Mouse (Mus musculus) heart, embryonic 11.5 days (tissue): ENCODE data around the gene Ldlrad3. TPM values are rescaled to one million over a fixed set of nuclear protein-coding genes. Genes with fewer than 3 reads are reported as not detected.

ENCODE experiments used
- ATAC-seq: fragments of 200-750 bp; cut with Nextera tagmentation; replicated peaks from 2 replicates; pipeline ENCODE4 v1.8.0; 2017; ENCODE audit warnings: moderate library complexity; ENCODE audit not compliant: insufficient number of reproducible peaks, low FRiP score, low TSS enrichment
- H3K27ac ChIP-seq: fragments of 300-500 bp; sonication (generic); 2 replicates; pipeline ENCODE4 v1.5.1; 2014; ENCODE audit warnings: mild to moderate bottlenecking, low read depth, low read length
- H3K27me3 ChIP-seq: fragments of 300-500 bp; sonication (generic); 2 replicates; pipeline ENCODE4 v1.6.1; 2014; ENCODE audit warnings: mild to moderate bottlenecking, low read length, mixed read lengths; ENCODE audit not compliant: control insufficient read depth, insufficient read depth
- H3K36me3 ChIP-seq: fragments of 300-500 bp; sonication (generic); 2 replicates; pipeline ENCODE4 v1.6.1; 2014; ENCODE audit warnings: mild to moderate bottlenecking, low read length, moderate library complexity, mixed read lengths; ENCODE audit not compliant: control insufficient read depth, insufficient read depth
- H3K4me1 ChIP-seq: fragments of 300-500 bp; sonication (generic); 2 replicates; pipeline ENCODE4 v1.6.1; 2014; ENCODE audit warnings: low read length; ENCODE audit not compliant: control insufficient read depth, insufficient read depth
- H3K4me2 ChIP-seq: fragments of 300-500 bp; sonication (generic); 2 replicates; pipeline ENCODE4 v1.6.1; 2014; ENCODE audit warnings: mild to moderate bottlenecking, moderate library complexity
- H3K4me3 ChIP-seq: fragments of 300-500 bp; sonication (generic); 2 replicates; pipeline ENCODE4 v1.5.1; 2014; ENCODE audit warnings: low read depth, low read length
- H3K9ac ChIP-seq: fragments of 300-500 bp; sonication (generic); 2 replicates; pipeline ENCODE4 v1.6.1; 2014; ENCODE audit warnings: mild to moderate bottlenecking, low read depth, low read length, moderate library complexity
- H3K9me3 ChIP-seq: fragments of 300-500 bp; sonication (generic); replicated peaks from 2 replicates; pipeline ENCODE4 v1.6.1; 2016; ENCODE audit warnings: low read length; ENCODE audit not compliant: control insufficient read depth
- WGBS: fragments of 180-500 bp; shearing (Covaris S2); extraction: QIAGEN DNeasy Blood & Tissue Kit; methylation state at CpG from one replicate; pipeline ENCODE4 v1.1.7; 2014; ENCODE audit not compliant: insufficient replicate concordance; 5-methylcytosine and 5-hydroxymethylcytosine counted together
- polyA plus RNA-seq: library from polyadenylated mRNA; unstranded; fragments of >200 nt; fragmentation: Nextera tagmentation; extraction: Ambion mirVana; gene quantifications from 2 replicates; pipeline ENCODE4 v1.2.1, GENCODE M21; 2014

Ldlrad3 gene
- polyA plus RNA-seq, 1 experiment from 2014 or later = 19.0 TPM

DNA sequence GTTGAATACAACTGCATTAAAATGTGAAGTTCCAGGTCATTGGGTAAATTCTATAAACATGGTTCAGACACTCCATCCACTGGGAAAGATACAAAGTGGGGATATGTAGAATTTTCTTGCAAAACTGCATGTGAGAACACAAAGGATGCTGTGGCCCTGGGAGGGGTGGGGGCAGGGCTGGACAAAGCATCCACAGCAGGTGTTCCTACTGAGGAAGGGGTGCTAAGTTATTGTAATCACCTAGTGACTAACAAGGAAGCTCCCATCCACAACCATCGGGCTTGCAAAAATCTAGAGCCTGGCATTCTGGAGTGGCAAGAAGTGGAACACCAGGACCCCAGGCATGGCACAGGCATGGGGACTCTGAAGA lies 64.1 kb downstream of the Ldlrad3 start:
- peaks cover 20% of the 10 kb centered on the region for H3K4me1 ChIP-seq
- H3K27ac ChIP-seq = no peak overlapping the region
- H3K4me2 ChIP-seq = no peak overlapping the region

DNA sequence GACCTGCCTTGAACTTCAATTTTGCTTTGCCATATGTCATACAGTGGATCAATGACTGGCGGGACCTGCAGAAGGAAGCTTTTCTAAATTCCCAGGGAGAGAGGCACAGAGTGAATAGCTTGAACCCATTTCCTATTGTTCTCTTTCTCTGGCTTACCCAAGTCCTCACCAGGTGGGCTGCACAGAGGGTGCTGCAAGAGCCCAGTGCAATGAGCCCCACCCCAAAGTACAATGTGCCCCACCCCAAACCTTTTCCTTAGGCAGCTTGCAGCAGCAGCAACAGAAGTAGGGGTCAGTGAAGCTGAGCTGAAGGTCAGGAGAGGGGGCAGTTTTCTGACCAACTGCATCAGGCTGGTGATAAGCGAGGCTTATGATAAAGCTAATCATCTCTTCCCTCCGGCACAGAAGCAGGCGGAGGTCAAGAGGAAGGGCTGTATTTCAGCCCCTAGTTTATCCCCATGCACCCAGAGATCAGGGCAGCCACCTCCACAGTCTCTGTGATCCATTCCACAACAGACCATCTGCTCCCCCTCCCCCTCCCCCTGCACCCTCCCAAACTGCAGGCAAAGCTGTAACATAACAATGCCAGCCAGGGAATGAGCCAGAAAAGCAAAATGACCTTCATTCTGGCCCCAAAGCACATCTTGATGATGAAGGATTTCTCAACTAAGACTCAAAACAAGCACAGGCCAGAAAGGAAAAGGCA lies 64.6 kb downstream of the Ldlrad3 start:
- peaks cover 24% of the 10 kb centered on the region for H3K4me1 ChIP-seq
- no peaks in the 10 kb centered on the region for H3K36me3 ChIP-seq
- H3K9me3 ChIP-seq = no peaks in the 10 kb centered on the region
- no peak for ATAC-seq
- H3K4me2 ChIP-seq = no peak overlapping the region
- no peaks in the 10 kb centered on the region for H3K27me3 ChIP-seq
- no peak overlapping the region for H3K27ac ChIP-seq
- H3K9ac ChIP-seq = no peak overlapping the region
- H3K4me3 ChIP-seq = no peak overlapping the region
- 23% methylated on average over 4 of the region's 4 CpGs for WGBS

More for the DNA sequence above, 64.1 kb downstream of the Ldlrad3 start:
- H3K27me3 ChIP-seq = no peaks in the 10 kb centered on the region
- ATAC-seq = no peak
- WGBS = 52% methylated on average over 1 of the region's 1 CpGs
- H3K4me3 ChIP-seq = no peak overlapping the region
- H3K9ac ChIP-seq = no peak overlapping the region
- H3K9me3 ChIP-seq = no peaks in the 10 kb centered on the region
- H3K36me3 ChIP-seq = no peaks in the 10 kb centered on the region

GRCm38 (mm10) chr2:102119751-102120505 lies 66.3 kb downstream of the Ldlrad3 start:
- 71% methylated on average over 12 of the region's 12 CpGs for WGBS
- peaks cover 27% of the 10 kb centered on the region for H3K4me1 ChIP-seq
- no peak overlapping the region for H3K4me3 ChIP-seq
- no peaks in the 10 kb centered on the region for H3K27me3 ChIP-seq
- H3K27ac ChIP-seq = no peak overlapping the region
- H3K36me3 ChIP-seq = no peaks in the 10 kb centered on the region
- no peak overlapping the region for H3K9ac ChIP-seq
- ATAC-seq = no peak
- H3K9me3 ChIP-seq = no peaks in the 10 kb centered on the region
- H3K4me2 ChIP-seq = no peak overlapping the region

DNA sequence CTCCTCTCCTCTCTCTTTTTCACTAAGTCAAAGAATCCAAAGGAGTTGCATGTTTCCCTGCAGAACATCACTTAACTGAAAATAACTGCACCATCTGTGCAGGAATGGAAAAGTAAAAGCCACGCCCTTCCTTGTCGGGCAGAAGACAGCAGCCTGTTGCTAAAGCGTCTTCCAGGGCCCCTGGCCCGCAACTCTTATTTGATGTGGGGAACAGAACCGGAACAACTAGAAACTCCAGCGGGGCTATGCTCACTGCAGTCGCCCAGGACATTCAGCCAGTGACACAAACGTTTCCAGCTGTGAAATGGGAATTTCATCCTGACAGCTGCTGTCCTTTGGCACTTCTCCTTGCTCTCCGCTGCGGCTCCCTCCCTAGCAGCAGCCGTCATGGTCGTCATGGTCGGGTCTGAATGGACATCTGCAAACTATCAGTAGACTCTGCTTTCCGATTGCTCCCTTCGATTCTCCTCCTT lies 67.2 kb downstream of the Ldlrad3 start:
- Histone ChIP-seq H3K9ac (no peak overlapping the region), H3K4me1 (peaks cover 27% of the 10 kb centered on the region), H3K27me3 (no peaks in the 10 kb centered on the region)

GRCm38 (mm10) chr2:102117402-102117760 lies 68.8 kb downstream of the Ldlrad3 start:
- H3K36me3 ChIP-seq = no peaks in the 10 kb centered on the region
- ATAC-seq = no peak
- 29% methylated on average over 6 of the region's 6 CpGs for WGBS
- H3K9ac ChIP-seq = no peak overlapping the region; the same call in 1 of the 2 replicates
- H3K27ac ChIP-seq = no peak overlapping the region
- H3K4me3 ChIP-seq = no peak overlapping the region
- no peak overlapping the region for H3K4me2 ChIP-seq
- H3K9me3 ChIP-seq = no peaks in the 10 kb centered on the region
- H3K27me3 ChIP-seq = no peaks in the 10 kb centered on the region
- peaks cover 37% of the 10 kb centered on the region for H3K4me1 ChIP-seq

More for the DNA sequence above, 67.2 kb downstream of the Ldlrad3 start:
- H3K27ac ChIP-seq = no peak overlapping the region
- no peaks in the 10 kb centered on the region for H3K36me3 ChIP-seq
- H3K4me2 ChIP-seq = no peak overlapping the region
- no peak for ATAC-seq
- 37% methylated on average over 15 of the region's 15 CpGs for WGBS
- H3K4me3 ChIP-seq = no peak overlapping the region
- H3K9me3 ChIP-seq = no peaks in the 10 kb centered on the region

GRCm38 (mm10) chr2:102116521-102117401 lies 69.4 kb downstream of the Ldlrad3 start:
- no peak overlapping the region for H3K4me2 ChIP-seq
- WGBS = 43% methylated on average over 9 of the region's 9 CpGs
- no peaks in the 10 kb centered on the region for H3K27me3 ChIP-seq
- peaks cover 31% of the 10 kb centered on the region for H3K4me1 ChIP-seq
- no peaks in the 10 kb centered on the region for H3K9me3 ChIP-seq
- no peaks in the 10 kb centered on the region for H3K36me3 ChIP-seq
- H3K9ac ChIP-seq = no peak overlapping the region
- no peak for ATAC-seq
- no peak overlapping the region for H3K27ac ChIP-seq
- no peak overlapping the region for H3K4me3 ChIP-seq

- no peak for ATAC-seq
- Histone ChIP-seq H3K4me2 (peak overlapping the region; percentile 45), H3K27ac (no peak overlapping the region), H3K9ac (no peak overlapping the region), H3K27me3 (no peaks in the 10 kb centered on the region), H3K4me1 (peaks cover 27% of the 10 kb centered on the region), H3K9me3 (no peaks in the 10 kb centered on the region), H3K36me3 (no peaks in the 10 kb centered on the region), H3K4me3 (no peak overlapping the region)
- 79% methylated on average over 3 of the region's 3 CpGs for WGBS
Observed at GRCm38 (mm10) chr2:102113801-102114200, 72.4 kb downstream of the Ldlrad3 start.

GRCm38 (mm10) chr2:102113323-102113722 lies 72.9 kb downstream of the Ldlrad3 start:
- no peak overlapping the region for H3K9ac ChIP-seq
- no peaks in the 10 kb centered on the region for H3K9me3 ChIP-seq
- H3K4me2 ChIP-seq = peak overlapping the region; percentile 45
- H3K27ac ChIP-seq = no peak overlapping the region
- H3K27me3 ChIP-seq = no peaks in the 10 kb centered on the region
- H3K36me3 ChIP-seq = no peaks in the 10 kb centered on the region
- WGBS = 40% methylated on average over 12 of the region's 12 CpGs
- no peak overlapping the region for H3K4me3 ChIP-seq
- H3K4me1 ChIP-seq = peaks cover 27% of the 10 kb centered on the region
- peak; percentile 60; the same call in 1 of the 2 replicates for ATAC-seq
